Mouse (Mus musculus): ENCODE data around the gene Arl5a.

DNA sequence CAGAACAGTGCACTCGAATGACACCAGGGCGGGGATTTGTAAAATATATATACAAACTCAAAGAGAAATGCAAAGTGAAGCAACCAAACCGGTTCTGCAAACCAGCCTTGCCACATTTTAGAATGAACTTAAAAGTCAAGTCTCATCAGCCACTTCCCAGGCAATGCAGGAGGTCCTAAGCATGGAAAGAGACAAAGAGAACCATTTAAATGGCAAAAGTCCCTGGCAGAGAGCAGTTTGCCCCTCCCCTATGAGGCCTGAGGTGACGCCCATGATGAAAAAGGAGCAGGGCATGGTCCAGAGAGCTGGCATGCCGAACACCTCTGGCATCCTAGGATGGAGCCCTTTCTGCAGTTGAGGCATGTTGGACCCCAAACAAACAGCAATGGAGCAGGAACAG, 17.4 kb upstream of the Arl5a start:
- no peak for TF ChIP-seq CTCF (IDR thresholded peaks at IDR 0.05; ENCODE audit: control insufficient read depth, insufficient read depth, insufficient replicate concordance, low read depth, low read length)
- no peak for TF ChIP-seq POLR2A (IDR thresholded peaks at IDR 0.05; ENCODE audit: control insufficient read depth, low read depth, low read length)
